Mouse (Mus musculus) thymus, adult 2 months (tissue): ENCODE data around the gene Zc3h12c.

Experiments
- CTCF ChIP-seq: fragments of 200-500 bp; IDR thresholded peaks from 2 replicates; pipeline ENCODE4 v1.5.1; 2012; ENCODE audit warnings: mild to moderate bottlenecking, control low read depth, low read length, moderate library complexity, borderline replicate concordance; ENCODE audit not compliant: control insufficient read depth, poor library complexity, insufficient read depth; ENCODE audit errors: extremely low read depth
- POLR2A ChIP-seq: fragments of 200-500 bp; IDR thresholded peaks from 2 replicates; pipeline ENCODE4 v1.6.1; 2012; ENCODE audit warnings: mild to moderate bottlenecking, low read length, control low read depth, moderate library complexity; ENCODE audit not compliant: control insufficient read depth, poor library complexity, insufficient read depth; ENCODE audit errors: extremely low read depth

- TF ChIP-seq CTCF (no peak), POLR2A (no peak)
These were observed 86.0 kb downstream of the Zc3h12c start for GRCm38 (mm10) chr9:52082414-52082813.
